ENCODE assay signal across 20 mouse cellular contexts in genomic region chr1:183938361-183938760, GRCm38 (mm10).
"Had no signal": no experiment of that assay in that cellular context is flagged by ENCODE, and none has a peak within 500 bp of the region (broad histone marks: within the 10 kb centered on the region; RNA-seq: fewer than 3 reads in every experiment).

No protein-coding gene starts in this region.

- H3K9ac ChIP-seq: limb, embryonic 13.5 days; liver, embryonic 13.5 days; midbrain, embryonic 12.5 days; neural tube, embryonic 13.5 days had no signal

- H3K4me3 ChIP-seq: left cerebral cortex, adult 2 months; limb, embryonic 13.5 days; liver, embryonic 13.5 days; megakaryocyte, embryonic 14.5 days; midbrain, embryonic 12.5 days; myocyte; neural tube, embryonic 13.5 days had no signal

- H3K27me3 ChIP-seq: limb, embryonic 13.5 days; liver, embryonic 13.5 days; midbrain, embryonic 12.5 days; neural tube, embryonic 13.5 days had no signal

- H3K4me2 ChIP-seq: limb, embryonic 13.5 days; liver, embryonic 13.5 days; midbrain, embryonic 12.5 days; neural tube, embryonic 13.5 days had no signal

- H3K27ac ChIP-seq: left cerebral cortex, adult 2 months; limb, embryonic 13.5 days; liver, embryonic 13.5 days; midbrain, embryonic 12.5 days; neural tube, embryonic 13.5 days had no signal

- H3K9me3 ChIP-seq: limb, embryonic 13.5 days; liver, embryonic 13.5 days; midbrain, embryonic 12.5 days; neural tube, embryonic 13.5 days had no signal

- H3K4me1 ChIP-seq: liver, embryonic 13.5 days; megakaryocyte, embryonic 14.5 days; midbrain, embryonic 12.5 days; neural tube, embryonic 13.5 days had no signal

- H3K36me3 ChIP-seq: limb, embryonic 13.5 days; liver, embryonic 13.5 days; midbrain, embryonic 12.5 days; neural tube, embryonic 13.5 days had no signal

- ATAC-seq: intestine, embryonic 16.5 days; lung, postnatal 0 days; midbrain, embryonic 16.5 days had no signal

- DNase-seq: kidney, adult 18-20 months; kidney, adult 9 months; kidney, postnatal 14 days; kidney, postnatal 4 days; layer of hippocampus, adult 9-11 months; layer of hippocampus, postnatal 36 days; liver, embryonic 13.5 days; lung, adult 2 months; lung, postnatal 36 days; thymus, adult 18-20 months; thymus, postnatal 4 days had no signal
